Mouse (Mus musculus): ENCODE results near the gene Xpo5. TPM values are rescaled to one million over a fixed set of nuclear protein-coding genes. Genes with fewer than 3 reads are reported as not detected.
A peak's percentile ranks its signal among the peaks of the same experiment; 100 is the strongest.

Gene Xpo5
- total and polyA plus RNA-seq, 2 experiments from 2014 or later: 11.7 to 28.9 TPM

DNA sequence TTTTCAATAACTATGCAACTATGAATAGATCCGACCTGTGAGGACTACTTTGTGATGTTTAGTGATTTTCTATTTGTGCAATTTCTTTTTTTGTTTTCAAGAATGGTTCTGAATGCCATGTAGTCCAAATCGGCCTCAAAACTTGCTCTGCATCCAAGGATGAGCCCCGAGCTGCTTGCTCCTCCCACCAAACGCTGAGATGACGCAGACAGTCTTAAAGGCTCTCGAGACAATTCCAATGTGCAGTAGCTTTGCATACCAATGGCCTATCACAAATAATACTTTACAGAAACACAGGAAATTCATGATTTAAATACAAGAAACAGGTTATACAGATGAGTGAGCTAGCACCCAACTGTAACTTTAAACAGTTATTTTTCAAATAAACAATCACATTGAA is 1.4 kb upstream of the Xpo5 start:
- no peak for DNase-seq (ENCODE audit: low spot score)
- Histone ChIP-seq H3K9me3 (replicated peaks; ENCODE audit: control insufficient read depth, low read length) (no peaks in the 10 kb centered on the region), H3K27me3 (ENCODE audit: control insufficient read depth, insufficient read depth, low read length) (no peaks in the 10 kb centered on the region), H3K9ac (replicated peaks; ENCODE audit: low read depth, low read length) (no peak overlapping the region; the same call in 1 of the 2 replicates), H3K36me3 (replicated peaks; ENCODE audit: control insufficient read depth, insufficient read depth, low read length) (peaks cover 41% of the 10 kb centered on the region), H3K4me1 (ENCODE audit: control insufficient read depth, insufficient read depth) (peaks cover 19% of the 10 kb centered on the region), H3K4me3 (ENCODE audit: low read depth, low read length) (peak overlapping the region; percentile 89), H3K4me2 (ENCODE audit: low read depth, low read length) (peak overlapping the region; percentile 90; the same call in 1 of the 2 replicates), H3K27ac (ENCODE audit: low read depth) (no peak overlapping the region)
- TF ChIP-seq CTCF (IDR thresholded peaks at IDR 0.05; ENCODE audit: low read depth) (no peak), EP300 (IDR thresholded peaks at IDR 0.05; ENCODE audit: low read depth) (no peak)
- WGBS: 50% methylated on average over 6 of the region's 6 CpGs
- no peak for ATAC-seq (ENCODE audit: insufficient read depth, low read depth)

- Histone ChIP-seq H3K4me2 (ENCODE audit: low read depth, low read length) (peak overlapping the region; percentile 90), H3K9ac (replicated peaks; ENCODE audit: low read depth, low read length) (peak overlapping the region; percentile 88), H3K27me3 (ENCODE audit: control insufficient read depth, insufficient read depth, low read length) (no peaks in the 10 kb centered on the region), H3K27ac (ENCODE audit: low read depth) (peak overlapping the region; percentile 79), H3K9me3 (replicated peaks; ENCODE audit: control insufficient read depth, low read length) (no peaks in the 10 kb centered on the region), H3K36me3 (replicated peaks; ENCODE audit: control insufficient read depth, insufficient read depth, low read length) (peaks cover 41% of the 10 kb centered on the region), H3K4me1 (ENCODE audit: control insufficient read depth, insufficient read depth) (peaks cover 19% of the 10 kb centered on the region), H3K4me3 (ENCODE audit: low read depth, low read length) (peak overlapping the region; percentile 89)
- ATAC-seq (ENCODE audit: insufficient read depth, low read depth) (peak; percentile 36), DNase-seq (ENCODE audit: low spot score) (peak; percentile 39)
- under 1% methylated on average over 19 of the region's 20 CpGs for WGBS
- TF ChIP-seq EP300 (IDR thresholded peaks at IDR 0.05; ENCODE audit: low read depth): no peak
- TF ChIP-seq CTCF (IDR thresholded peaks at IDR 0.05; ENCODE audit: low read depth): no peak
These were observed 496 bp downstream of the Xpo5 start for GRCm38 (mm10) chr17:46203078-46203477.

DNA sequence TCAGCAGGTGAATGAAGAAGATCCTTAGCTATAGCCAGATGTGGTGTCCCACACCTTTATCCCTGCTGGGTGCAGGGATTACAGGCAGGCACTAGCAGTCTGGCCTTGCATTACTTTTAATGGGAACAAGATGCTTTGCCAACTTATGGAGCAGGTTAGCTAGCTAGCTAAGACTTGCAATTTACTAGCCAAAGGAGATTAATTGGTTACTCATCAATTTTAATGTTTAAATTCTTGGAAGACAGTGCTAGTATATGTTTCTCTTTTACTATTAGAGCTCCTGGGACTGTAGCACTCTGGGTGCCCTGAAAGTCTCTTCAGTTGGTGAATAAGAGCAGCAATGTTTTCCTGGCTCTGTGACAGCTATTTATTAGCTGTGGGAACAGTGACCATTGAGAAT is 4.1 kb downstream of the Xpo5 start:
- Histone ChIP-seq H3K9ac (replicated peaks; ENCODE audit: low read depth, low read length) (no peak overlapping the region), H3K27ac (ENCODE audit: low read depth) (no peak overlapping the region), H3K27me3 (ENCODE audit: control insufficient read depth, insufficient read depth, low read length) (no peaks in the 10 kb centered on the region), H3K4me3 (ENCODE audit: low read depth, low read length) (no peak overlapping the region), H3K9me3 (replicated peaks; ENCODE audit: control insufficient read depth, low read length) (no peaks in the 10 kb centered on the region), H3K4me2 (ENCODE audit: low read depth, low read length) (no peak overlapping the region), H3K36me3 (replicated peaks; ENCODE audit: control insufficient read depth, insufficient read depth, low read length) (peaks cover 56% of the 10 kb centered on the region), H3K4me1 (ENCODE audit: control insufficient read depth, insufficient read depth) (peaks cover 11% of the 10 kb centered on the region)
- no peak for ATAC-seq (ENCODE audit: insufficient read depth, low read depth)
- DNase-seq (ENCODE audit: low spot score): no peak
- no peak for TF ChIP-seq EP300 (IDR thresholded peaks at IDR 0.05; ENCODE audit: low read depth)
- no peak for TF ChIP-seq CTCF (IDR thresholded peaks at IDR 0.05; ENCODE audit: low read depth)

- ATAC-seq (ENCODE audit: insufficient read depth, low read depth): no peak
- Histone ChIP-seq H3K4me3 (ENCODE audit: low read depth, low read length) (no peak overlapping the region), H3K36me3 (replicated peaks; ENCODE audit: control insufficient read depth, insufficient read depth, low read length) (peaks cover 87% of the 10 kb centered on the region), H3K4me1 (ENCODE audit: control insufficient read depth, insufficient read depth) (no peaks in the 10 kb centered on the region), H3K4me2 (ENCODE audit: low read depth, low read length) (no peak overlapping the region), H3K27ac (ENCODE audit: low read depth) (no peak overlapping the region), H3K9me3 (replicated peaks; ENCODE audit: control insufficient read depth, low read length) (no peaks in the 10 kb centered on the region), H3K9ac (replicated peaks; ENCODE audit: low read depth, low read length) (no peak overlapping the region), H3K27me3 (ENCODE audit: control insufficient read depth, insufficient read depth, low read length) (no peaks in the 10 kb centered on the region)
- 95% methylated on average over 3 of the region's 3 CpGs for WGBS
- no peak for DNase-seq (ENCODE audit: low spot score)
- TF ChIP-seq CTCF (IDR thresholded peaks at IDR 0.05; ENCODE audit: low read depth): no peak
- TF ChIP-seq EP300 (IDR thresholded peaks at IDR 0.05; ENCODE audit: low read depth): no peak
These were observed 8.0 kb downstream of the Xpo5 start for GRCm38 (mm10) chr17:46210550-46210949.

DNA sequence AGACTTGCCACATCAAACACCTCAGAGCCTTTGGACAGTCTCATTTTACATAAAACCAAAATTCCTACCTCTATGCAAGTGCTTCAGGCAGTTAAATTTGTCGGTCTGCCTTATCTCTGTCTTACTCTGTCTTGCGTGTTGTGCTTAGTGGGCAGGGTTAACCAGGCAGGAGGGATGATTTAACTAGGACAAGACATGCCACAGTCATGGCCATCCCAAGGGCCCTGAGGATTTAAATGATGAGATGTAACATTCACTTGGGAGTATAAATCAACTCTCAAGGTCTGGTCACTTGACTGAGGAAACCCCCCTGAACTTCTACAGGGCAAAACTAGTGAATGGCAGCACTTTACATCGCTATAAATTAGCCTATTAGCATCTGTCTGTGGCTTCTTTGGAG is 19.0 kb downstream of the Xpo5 start:
- DNase-seq (ENCODE audit: low spot score) (no peak), ATAC-seq (ENCODE audit: insufficient read depth, low read depth) (no peak)
- Histone ChIP-seq H3K9ac (replicated peaks; ENCODE audit: low read depth, low read length) (no peak overlapping the region), H3K27me3 (ENCODE audit: control insufficient read depth, insufficient read depth, low read length) (no peaks in the 10 kb centered on the region), H3K4me2 (ENCODE audit: low read depth, low read length) (no peak overlapping the region), H3K9me3 (replicated peaks; ENCODE audit: control insufficient read depth, low read length) (no peaks in the 10 kb centered on the region), H3K27ac (ENCODE audit: low read depth) (no peak overlapping the region), H3K4me1 (ENCODE audit: control insufficient read depth, insufficient read depth) (no peaks in the 10 kb centered on the region), H3K4me3 (ENCODE audit: low read depth, low read length) (no peak overlapping the region), H3K36me3 (replicated peaks; ENCODE audit: control insufficient read depth, insufficient read depth, low read length) (peaks cover 96% of the 10 kb centered on the region)
- 77% methylated on average over 3 of the region's 3 CpGs for WGBS
- no peak for TF ChIP-seq EP300 (IDR thresholded peaks at IDR 0.05; ENCODE audit: low read depth)
- no peak for TF ChIP-seq CTCF (IDR thresholded peaks at IDR 0.05; ENCODE audit: low read depth)

DNA sequence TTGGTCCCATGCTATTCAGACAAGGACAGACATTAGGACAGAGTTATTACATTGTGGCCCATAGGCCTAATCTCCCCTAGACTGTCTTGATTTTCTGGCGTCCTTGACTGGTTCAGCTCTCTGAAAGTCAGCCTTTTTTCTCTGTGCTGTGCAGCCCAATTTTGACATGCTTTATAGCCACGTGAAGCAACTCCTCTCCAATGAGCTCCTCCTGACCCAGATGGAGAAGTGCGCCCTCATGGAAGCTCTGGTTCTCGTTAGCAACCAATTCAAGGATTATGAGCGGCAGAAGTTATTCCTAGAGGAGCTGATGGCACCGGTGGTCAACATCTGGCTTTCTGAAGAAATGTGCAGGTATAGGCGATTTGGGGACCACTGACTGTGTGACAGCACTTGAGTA is 25.0 kb downstream of the Xpo5 start:
- WGBS: 90% methylated on average over 7 of the region's 7 CpGs
- H3K9ac ChIP-seq (replicated peaks; ENCODE audit: low read depth, low read length): no peak overlapping the region
- H3K4me2 ChIP-seq (ENCODE audit: low read depth, low read length): no peak overlapping the region
- TF ChIP-seq CTCF (IDR thresholded peaks at IDR 0.05; ENCODE audit: low read depth) (no peak), EP300 (IDR thresholded peaks at IDR 0.05; ENCODE audit: low read depth) (no peak)
- H3K4me3 ChIP-seq (ENCODE audit: low read depth, low read length): no peak overlapping the region
- H3K27me3 ChIP-seq (ENCODE audit: control insufficient read depth, insufficient read depth, low read length): no peaks in the 10 kb centered on the region
- no peaks in the 10 kb centered on the region for H3K9me3 ChIP-seq (replicated peaks; ENCODE audit: control insufficient read depth, low read length)
- H3K27ac ChIP-seq (ENCODE audit: low read depth): no peak overlapping the region
- no peaks in the 10 kb centered on the region for H3K4me1 ChIP-seq (ENCODE audit: control insufficient read depth, insufficient read depth)
- no peak for DNase-seq (ENCODE audit: low spot score)
- ATAC-seq (ENCODE audit: insufficient read depth, low read depth): no peak
- H3K36me3 ChIP-seq (replicated peaks; ENCODE audit: control insufficient read depth, insufficient read depth, low read length): peaks cover 89% of the 10 kb centered on the region

Data from heart, postnatal 0 days (tissue).